Mouse (Mus musculus) T-helper 1 cell (primary cell): ENCODE results near the gene Adcy9.

Source experiments
- in situ Hi-C: fragments of 300-600 bp; cut with MboI, MseI; formaldehyde crosslinking; loops from one replicate; pipeline ENCODE4 v1.15.1; 2025; ENCODE audit warnings: high pct_unique_total_duplicates

The Adcy9 gene

GRCm38 (mm10) chr16:4324967-4325366 is 95.3 kb downstream of the Adcy9 start:
- in situ Hi-C loops, result no loop called here

GRCm38 (mm10) chr16:4320856-4321255 is 99.4 kb downstream of the Adcy9 start:
- in situ Hi-C loops, result no loop called here

- in situ Hi-C loops, result no loop called here
These were observed 102.2 kb downstream of the Adcy9 start for GRCm38 (mm10) chr16:4318001-4318526.

- in situ Hi-C loops, result no loop called here
These were observed 104.2 kb downstream of the Adcy9 start for GRCm38 (mm10) chr16:4316094-4316474.

- in situ Hi-C loops, result no loop called here
These were observed 104.8 kb downstream of the Adcy9 start for GRCm38 (mm10) chr16:4315352-4316093.

GRCm38 (mm10) chr16:4314891-4315290 is 105.4 kb downstream of the Adcy9 start:
- in situ Hi-C loops, result no loop called here

- in situ Hi-C loops, result no loop called here
These were observed 108.3 kb downstream of the Adcy9 start for GRCm38 (mm10) chr16:4312018-4312417.

GRCm38 (mm10) chr16:4311608-4312007 is 108.7 kb downstream of the Adcy9 start:
- in situ Hi-C loops, result no loop called here

- in situ Hi-C loops, result no loop called here
These were observed 112.5 kb downstream of the Adcy9 start for GRCm38 (mm10) chr16:4307795-4308194.

GRCm38 (mm10) chr16:4304176-4304922 is 115.9 kb downstream of the Adcy9 start:
- in situ Hi-C loops, result loop anchor here (5.0 kb wide), 1 partner anchor 303 kb away; no protein-coding TSS in a partner anchor

GRCm38 (mm10) chr16:4303554-4303953 is 116.7 kb downstream of the Adcy9 start:
- in situ Hi-C loops, result loop anchor here (5.0 kb wide), 1 partner anchor 304 kb away; no protein-coding TSS in a partner anchor

GRCm38 (mm10) chr16:4300280-4300679 is 120.0 kb downstream of the Adcy9 start:
- in situ Hi-C loops, result loop anchor here (5.0 kb wide), 1 partner anchor 307 kb away; no protein-coding TSS in a partner anchor

GRCm38 (mm10) chr16:4293259-4293658 is 127.0 kb downstream of the Adcy9 start:
- in situ Hi-C loops, result loop anchor here (25.0 kb wide), 1 partner anchor 231 kb away; no protein-coding TSS in a partner anchor

GRCm38 (mm10) chr16:4289507-4289906 is 130.8 kb downstream of the Adcy9 start:
- in situ Hi-C loops, result loop anchor here (25.0 kb wide), 1 partner anchor 227 kb away; no protein-coding TSS in a partner anchor

GRCm38 (mm10) chr16:4286593-4286992 is 133.7 kb downstream of the Adcy9 start:
- in situ Hi-C loops, result loop anchor here (25.0 kb wide), 1 partner anchor 224 kb away; no protein-coding TSS in a partner anchor

GRCm38 (mm10) chr16:4285257-4285656 is 135.0 kb downstream of the Adcy9 start:
- in situ Hi-C loops, result loop anchor here (25.0 kb wide), 1 partner anchor 223 kb away; no protein-coding TSS in a partner anchor

- in situ Hi-C loops, result loop anchor here (25.0 kb wide), 1 partner anchor 221 kb away; no protein-coding TSS in a partner anchor
These were observed 136.9 kb downstream of the Adcy9 start for GRCm38 (mm10) chr16:4283267-4283851.

GRCm38 (mm10) chr16:4281470-4281869 is 138.8 kb downstream of the Adcy9 start:
- in situ Hi-C loops, result loop anchor here (25.0 kb wide), 1 partner anchor 219 kb away; no protein-coding TSS in a partner anchor

GRCm38 (mm10) chr16:4280949-4281348 is 139.3 kb downstream of the Adcy9 start:
- in situ Hi-C loops, result loop anchor here (25.0 kb wide), 1 partner anchor 219 kb away; no protein-coding TSS in a partner anchor

GRCm38 (mm10) chr16:4279601-4280000 is 140.7 kb downstream of the Adcy9 start:
- in situ Hi-C loops, result loop anchor here (25.0 kb wide), 1 partner anchor 217 kb away; no protein-coding TSS in a partner anchor

- in situ Hi-C loops, result loop anchor here (25.0 kb wide), 1 partner anchor 214 kb away; no protein-coding TSS in a partner anchor
These were observed 143.7 kb downstream of the Adcy9 start for GRCm38 (mm10) chr16:4276621-4277020.
